Mouse (Mus musculus): ENCODE data around the gene Prnd. TPM values are rescaled to one million over a fixed set of nuclear protein-coding genes. Genes with fewer than 3 reads are reported as not detected.

Gene Prnd
- polyA plus RNA-seq, 1 experiment from 2014 or later: 22.7 TPM

DNA sequence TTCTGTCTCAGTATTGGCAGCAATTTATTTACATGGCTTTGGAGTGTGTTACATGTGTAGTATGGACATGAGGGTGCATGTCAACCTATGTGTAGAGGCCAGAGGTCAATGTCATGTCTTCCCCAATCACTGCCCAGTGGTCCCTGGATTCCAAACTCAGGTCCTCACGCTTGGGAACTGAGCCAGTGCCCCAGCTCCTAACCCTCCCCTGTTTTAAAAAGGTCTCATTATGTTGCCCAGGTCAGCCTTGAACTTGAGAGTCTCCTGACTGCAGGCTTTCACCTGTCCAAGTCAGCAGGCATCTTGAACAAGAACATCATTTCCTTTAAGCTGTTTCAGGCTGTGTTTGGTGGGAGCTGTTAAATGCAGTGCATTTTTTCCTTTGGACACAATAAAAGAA lies 41.8 kb upstream of the Prnd start:
- Histone ChIP-seq H3K27me3 (ENCODE audit: control insufficient read depth, insufficient read depth, low read length) (no peaks in the 10 kb centered on the region), H3K27ac (ENCODE audit: low read length) (no peak overlapping the region; the same call in 1 of the 2 replicates), H3K36me3 (ENCODE audit: control insufficient read depth, insufficient read depth) (peaks cover 2% of the 10 kb centered on the region; the same call in 1 of the 2 replicates), H3K4me1 (ENCODE audit: control insufficient read depth, insufficient read depth, low read length) (peaks cover 30% of the 10 kb centered on the region), H3K4me2 (ENCODE audit: low read depth, low read length) (peak overlapping the region; percentile 59), H3K4me3 (ENCODE audit: low read length) (no peak overlapping the region), H3K9me3 (replicated peaks; ENCODE audit: control insufficient read depth, low read length) (no peaks in the 10 kb centered on the region), H3K9ac (ENCODE audit: low read length) (no peak overlapping the region)
- WGBS: 88% methylated on average over 1 of the region's 1 CpGs
- ATAC-seq (replicated peaks; ENCODE audit: extremely low read depth, insufficient read depth, low FRiP score): no peak

DNA sequence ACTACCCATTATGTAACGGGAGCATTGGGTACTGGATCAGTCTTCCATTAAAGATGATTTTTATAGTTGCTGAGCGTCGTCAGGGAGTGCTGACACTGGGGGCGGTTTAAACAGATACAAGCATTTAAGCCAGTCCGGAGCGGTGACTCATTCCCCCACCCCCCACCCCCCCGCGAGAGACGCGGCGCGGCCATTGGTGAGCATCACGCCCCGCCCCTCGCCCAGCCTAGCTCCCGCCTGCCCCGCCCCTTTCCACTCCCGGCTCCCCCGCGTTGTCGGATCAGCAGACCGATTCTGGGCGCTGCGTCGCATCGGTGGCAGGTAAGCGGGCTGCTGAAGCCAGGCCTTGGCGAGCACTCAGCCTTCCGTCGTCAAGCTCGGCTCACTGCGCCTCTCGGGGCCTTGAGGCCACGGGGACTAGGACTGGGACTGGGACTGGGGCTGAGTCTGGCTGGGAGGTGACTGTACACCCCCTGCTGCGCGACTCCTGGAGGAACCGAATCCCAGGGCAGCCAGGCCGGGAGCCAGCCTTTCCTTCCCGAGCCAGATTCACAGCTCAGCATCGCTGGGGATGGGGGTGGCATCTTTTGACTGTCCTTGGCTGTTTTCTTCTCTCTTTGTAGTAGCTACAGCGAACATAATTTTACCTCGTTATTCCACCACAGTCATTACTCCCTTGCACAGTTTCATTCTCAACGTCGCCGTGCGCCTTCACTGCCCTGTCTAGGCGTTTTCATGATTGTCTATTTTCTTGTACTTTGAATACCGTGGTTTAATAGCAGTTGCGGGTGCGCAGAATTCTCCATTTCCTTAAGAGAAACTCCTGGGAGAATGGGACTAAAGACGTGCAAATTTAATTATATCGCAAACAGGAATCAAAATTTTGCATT lies 40.7 kb upstream of the Prnd start, which contains the start of the genes Prnp and Prn:
Prnp (plus strand) TSS at position 246 of the 890 bp plus-strand sequence.
Prn (plus strand) TSS at position 275 of the 890 bp plus-strand sequence.
- peak within 1 kb of the TSS; percentile 84 for H3K9ac ChIP-seq (ENCODE audit: low read length)
- H3K36me3 ChIP-seq (ENCODE audit: control insufficient read depth, insufficient read depth): peaks cover 2% of the 10 kb centered on the region; the same call in 1 of the 2 replicates
- WGBS: 4% methylated on average over 51 of the region's 52 CpGs
- peaks cover 21% of the 10 kb centered on the region for H3K4me1 ChIP-seq (ENCODE audit: control insufficient read depth, insufficient read depth, low read length)
- peak within 1 kb of the TSS; percentile 59 for H3K4me2 ChIP-seq (ENCODE audit: low read depth, low read length)
- peak within 1 kb of the TSS; percentile 71 for H3K4me3 ChIP-seq (ENCODE audit: low read length)
- peak within 1 kb of the TSS; percentile 85 for H3K27ac ChIP-seq (ENCODE audit: low read length)
- peak; percentile 95 for ATAC-seq (replicated peaks; ENCODE audit: extremely low read depth, insufficient read depth, low FRiP score)
- H3K27me3 ChIP-seq (ENCODE audit: control insufficient read depth, insufficient read depth, low read length): no peaks in the 10 kb centered on the region
- no peaks in the 10 kb centered on the region for H3K9me3 ChIP-seq (replicated peaks; ENCODE audit: control insufficient read depth, low read length)

DNA sequence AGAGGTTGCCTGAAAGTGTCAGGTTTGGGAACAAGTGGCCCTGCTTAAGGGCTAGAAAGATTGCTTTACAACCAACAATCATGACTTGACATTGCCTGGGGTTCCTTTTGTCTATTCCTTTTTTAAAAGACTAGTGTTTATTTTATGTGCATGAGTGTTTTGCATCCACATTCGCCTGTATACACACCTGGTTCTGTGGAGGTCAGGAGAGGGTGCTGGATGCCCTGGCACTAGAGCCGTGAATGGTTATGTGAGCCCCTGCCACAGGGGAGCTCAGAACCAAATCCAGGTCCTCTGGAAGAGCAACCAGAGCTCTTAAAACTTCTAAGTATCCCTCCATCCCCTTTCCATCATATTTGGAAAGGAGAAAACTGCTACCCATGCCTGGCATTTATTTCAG lies 39.8 kb upstream of the Prnd start:
- Histone ChIP-seq H3K9me3 (replicated peaks; ENCODE audit: control insufficient read depth, low read length) (no peaks in the 10 kb centered on the region), H3K4me2 (ENCODE audit: low read depth, low read length) (peak overlapping the region; percentile 59), H3K4me1 (ENCODE audit: control insufficient read depth, insufficient read depth, low read length) (peaks cover 16% of the 10 kb centered on the region), H3K36me3 (ENCODE audit: control insufficient read depth, insufficient read depth) (peaks cover 7% of the 10 kb centered on the region), H3K9ac (ENCODE audit: low read length) (peak overlapping the region; percentile 84), H3K27me3 (ENCODE audit: control insufficient read depth, insufficient read depth, low read length) (no peaks in the 10 kb centered on the region), H3K27ac (ENCODE audit: low read length) (no peak overlapping the region), H3K4me3 (ENCODE audit: low read length) (peak overlapping the region; percentile 71)
- ATAC-seq (replicated peaks; ENCODE audit: extremely low read depth, insufficient read depth, low FRiP score): no peak
- 54% methylated on average over 2 of the region's 2 CpGs for WGBS

DNA sequence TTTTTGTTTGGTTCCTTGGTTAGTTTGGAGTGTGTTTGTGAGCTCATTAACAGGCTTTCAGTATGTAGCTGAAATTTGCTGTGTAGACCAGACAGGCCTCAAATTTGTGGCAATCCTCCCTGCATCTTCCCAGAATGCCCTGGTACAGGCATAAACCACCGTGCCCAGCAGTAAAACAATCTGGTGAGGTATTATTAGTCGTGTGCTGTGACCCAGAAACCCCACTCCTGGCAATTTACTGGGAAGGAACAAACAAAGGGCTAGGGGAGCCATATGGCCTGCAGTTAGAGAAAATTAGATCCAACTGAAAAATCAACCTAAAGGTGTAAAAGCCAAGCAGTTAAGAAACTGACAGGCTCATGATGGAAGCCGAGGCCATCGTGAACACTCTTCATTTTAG lies 39.3 kb upstream of the Prnd start:
- Histone ChIP-seq H3K36me3 (ENCODE audit: control insufficient read depth, insufficient read depth) (peaks cover 7% of the 10 kb centered on the region), H3K9ac (ENCODE audit: low read length) (peak overlapping the region; percentile 84; the same call in 1 of the 2 replicates), H3K4me1 (ENCODE audit: control insufficient read depth, insufficient read depth, low read length) (peaks cover 16% of the 10 kb centered on the region), H3K27me3 (ENCODE audit: control insufficient read depth, insufficient read depth, low read length) (no peaks in the 10 kb centered on the region), H3K27ac (ENCODE audit: low read length) (no peak overlapping the region), H3K9me3 (replicated peaks; ENCODE audit: control insufficient read depth, low read length) (no peaks in the 10 kb centered on the region), H3K4me2 (ENCODE audit: low read depth, low read length) (peak overlapping the region; percentile 59), H3K4me3 (ENCODE audit: low read length) (peak overlapping the region; percentile 71; the same call in 1 of the 2 replicates)
- 62% methylated on average over 4 of the region's 4 CpGs for WGBS
- no peak for ATAC-seq (replicated peaks; ENCODE audit: extremely low read depth, insufficient read depth, low FRiP score)

DNA sequence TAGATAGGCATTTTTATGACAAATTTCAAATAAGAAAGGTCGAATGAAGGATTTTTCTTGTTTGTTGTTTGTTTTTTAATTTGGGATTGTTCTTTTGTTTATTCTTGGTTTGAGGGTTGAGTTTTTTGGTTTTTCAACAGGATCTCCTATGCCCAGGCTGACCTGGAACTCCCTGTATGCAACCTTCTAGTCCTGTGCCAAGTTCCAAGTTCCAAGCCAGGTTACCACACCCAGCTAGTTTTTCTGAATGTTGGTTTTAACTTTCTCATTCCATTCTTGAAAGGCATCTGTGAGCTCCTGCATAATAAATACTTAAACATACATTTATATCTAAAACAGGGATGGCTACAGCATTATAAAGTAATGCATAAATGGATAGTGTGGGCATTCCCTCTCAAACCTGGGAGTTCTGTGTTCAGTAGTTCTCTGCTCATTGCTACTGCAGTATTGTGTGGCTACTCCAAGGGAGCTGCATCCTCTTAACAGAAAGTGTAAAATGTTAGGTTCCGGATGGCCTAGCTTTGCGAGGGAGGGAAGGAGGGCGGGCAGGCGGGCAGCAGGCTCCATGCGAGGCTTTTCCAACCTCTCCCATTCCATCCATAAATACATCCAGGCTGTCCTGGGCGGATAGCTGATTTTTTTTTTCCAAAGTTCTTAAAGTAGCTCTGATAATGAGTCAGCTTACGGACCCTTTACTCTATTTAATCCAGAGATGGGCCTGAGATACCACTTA lies 38.0 kb upstream of the Prnd start:
- peaks cover 7% of the 10 kb centered on the region for H3K36me3 ChIP-seq (ENCODE audit: control insufficient read depth, insufficient read depth)
- no peaks in the 10 kb centered on the region for H3K9me3 ChIP-seq (replicated peaks; ENCODE audit: control insufficient read depth, low read length)
- no peak for ATAC-seq (replicated peaks; ENCODE audit: extremely low read depth, insufficient read depth, low FRiP score)
- 75% methylated on average over 8 of the region's 8 CpGs for WGBS
- no peak overlapping the region for H3K9ac ChIP-seq (ENCODE audit: low read length)
- no peak overlapping the region for H3K4me2 ChIP-seq (ENCODE audit: low read depth, low read length)
- H3K4me1 ChIP-seq (ENCODE audit: control insufficient read depth, insufficient read depth, low read length): peaks cover 16% of the 10 kb centered on the region
- H3K27me3 ChIP-seq (ENCODE audit: control insufficient read depth, insufficient read depth, low read length): no peaks in the 10 kb centered on the region
- H3K27ac ChIP-seq (ENCODE audit: low read length): no peak overlapping the region
- H3K4me3 ChIP-seq (ENCODE audit: low read length): no peak overlapping the region

DNA sequence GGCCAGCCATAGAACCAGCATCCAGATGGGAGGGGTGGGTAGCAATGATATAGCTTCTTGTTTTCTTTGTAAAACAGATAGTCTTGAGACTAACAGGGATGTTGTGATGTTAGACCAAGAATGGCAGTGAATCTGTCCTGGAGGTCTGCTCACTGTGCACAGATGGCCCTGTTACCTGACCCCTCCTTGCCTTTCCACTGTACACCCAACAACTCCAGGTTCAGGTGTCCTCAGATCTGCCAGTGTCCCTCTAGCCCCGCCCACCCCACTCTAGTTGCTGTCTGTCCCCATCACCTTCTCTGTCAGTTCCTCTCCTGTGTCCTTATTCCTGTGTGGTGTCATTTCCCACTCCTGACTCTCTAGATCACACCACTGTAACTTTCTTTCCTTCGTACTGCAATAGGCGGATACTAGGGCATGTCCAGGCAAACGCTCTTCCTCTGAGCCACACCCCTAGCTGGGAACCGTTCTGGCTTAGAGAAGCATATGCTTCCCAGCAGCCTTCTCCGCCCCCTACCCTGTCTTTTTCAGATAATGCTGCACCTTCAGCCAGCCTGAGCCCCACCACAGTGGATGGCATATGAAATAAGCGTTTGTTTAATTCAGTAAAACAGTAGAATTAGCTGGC lies 18.3 kb upstream of the Prnd start:
- Histone ChIP-seq H3K4me2 (ENCODE audit: low read depth, low read length) (no peak overlapping the region), H3K4me3 (ENCODE audit: low read length) (no peak overlapping the region), H3K9ac (ENCODE audit: low read length) (no peak overlapping the region), H3K27ac (ENCODE audit: low read length) (no peak overlapping the region), H3K27me3 (ENCODE audit: control insufficient read depth, insufficient read depth, low read length) (no peaks in the 10 kb centered on the region), H3K9me3 (replicated peaks; ENCODE audit: control insufficient read depth, low read length) (no peaks in the 10 kb centered on the region), H3K4me1 (ENCODE audit: control insufficient read depth, insufficient read depth, low read length) (peaks cover 11% of the 10 kb centered on the region), H3K36me3 (ENCODE audit: control insufficient read depth, insufficient read depth) (peaks cover 7% of the 10 kb centered on the region)
- peak; percentile 25; the same call in 1 of the 2 replicates for ATAC-seq (replicated peaks; ENCODE audit: extremely low read depth, insufficient read depth, low FRiP score)
- WGBS: 69% methylated on average over 7 of the region's 7 CpGs

DNA sequence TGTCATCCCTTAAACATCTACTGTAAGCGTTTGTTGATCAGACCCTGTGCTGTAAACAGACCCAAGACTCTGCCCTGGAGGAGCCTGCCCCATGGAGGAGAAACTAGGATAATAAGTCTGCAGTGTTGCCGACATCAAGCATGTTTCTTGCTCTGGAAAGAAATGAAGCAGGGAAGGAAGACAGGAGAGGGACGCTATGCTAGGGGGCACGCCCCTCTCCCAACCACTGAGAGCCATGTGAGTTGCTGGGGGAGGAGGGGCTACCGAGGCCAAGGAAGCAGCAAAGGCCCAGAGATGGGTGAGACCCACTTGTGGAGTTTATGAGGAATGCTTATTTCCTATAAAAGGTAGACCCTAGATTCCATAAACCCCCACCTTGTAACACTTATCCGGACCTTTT lies 17.6 kb upstream of the Prnd start:
- Histone ChIP-seq H3K27ac (ENCODE audit: low read length) (no peak overlapping the region), H3K4me3 (ENCODE audit: low read length) (no peak overlapping the region), H3K36me3 (ENCODE audit: control insufficient read depth, insufficient read depth) (peaks cover 7% of the 10 kb centered on the region), H3K4me1 (ENCODE audit: control insufficient read depth, insufficient read depth, low read length) (peaks cover 11% of the 10 kb centered on the region), H3K9me3 (replicated peaks; ENCODE audit: control insufficient read depth, low read length) (no peaks in the 10 kb centered on the region), H3K27me3 (ENCODE audit: control insufficient read depth, insufficient read depth, low read length) (no peaks in the 10 kb centered on the region), H3K9ac (ENCODE audit: low read length) (no peak overlapping the region), H3K4me2 (ENCODE audit: low read depth, low read length) (no peak overlapping the region)
- WGBS: 54% methylated on average over 6 of the region's 6 CpGs
- ATAC-seq (replicated peaks; ENCODE audit: extremely low read depth, insufficient read depth, low FRiP score): no peak

DNA sequence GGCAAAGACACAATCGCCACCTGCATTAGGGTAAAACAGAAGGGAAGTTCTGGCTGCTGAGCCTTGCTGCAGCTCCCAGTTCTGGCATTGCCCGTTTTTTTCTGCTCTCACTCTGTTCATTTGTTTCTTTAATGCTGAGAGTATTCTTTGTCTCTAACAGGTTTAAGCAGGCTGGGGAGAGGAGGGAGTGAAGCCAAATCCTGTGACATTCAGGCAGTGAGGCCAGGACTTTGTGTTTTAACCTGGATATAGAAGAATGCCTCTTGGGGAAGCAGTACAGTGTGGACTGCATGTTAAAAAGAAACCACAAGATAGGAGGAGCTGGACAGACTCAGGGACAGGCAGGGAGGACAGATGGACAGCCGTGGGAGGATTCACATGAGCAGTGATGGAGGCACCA lies 17.1 kb upstream of the Prnd start:
- WGBS: 62% methylated on average over 3 of the region's 3 CpGs
- Histone ChIP-seq H3K4me3 (ENCODE audit: low read length) (no peak overlapping the region), H3K9ac (ENCODE audit: low read length) (no peak overlapping the region), H3K4me2 (ENCODE audit: low read depth, low read length) (no peak overlapping the region), H3K9me3 (replicated peaks; ENCODE audit: control insufficient read depth, low read length) (no peaks in the 10 kb centered on the region), H3K27me3 (ENCODE audit: control insufficient read depth, insufficient read depth, low read length) (no peaks in the 10 kb centered on the region), H3K4me1 (ENCODE audit: control insufficient read depth, insufficient read depth, low read length) (peaks cover 11% of the 10 kb centered on the region), H3K36me3 (ENCODE audit: control insufficient read depth, insufficient read depth) (peaks cover 7% of the 10 kb centered on the region), H3K27ac (ENCODE audit: low read length) (peak overlapping the region; percentile 11; the same call in 1 of the 2 replicates)
- ATAC-seq (replicated peaks; ENCODE audit: extremely low read depth, insufficient read depth, low FRiP score): no peak

Measured in heart, embryonic 16.5 days (tissue).